Mouse (Mus musculus): ENCODE results near the gene Stbd1. TPM values are rescaled to one million over a fixed set of nuclear protein-coding genes. Genes with fewer than 3 reads are reported as not detected.
A peak's percentile ranks its signal among the peaks of the same experiment; 100 is the strongest.

Stbd1 gene
- polyA plus RNA-seq (2015; fragmentation: Nextera tagmentation; extraction: Ambion mirVana): 30.7 and 33.5 TPM in 2 replicates

GRCm38 (mm10) chr5:92602691-92603690 is at the start of gene Stbd1:
Stbd1 (plus strand) TSS chr5:92603041.
- Histone ChIP-seq H3K4me1 (peaks cover 28% of the 10 kb centered on the region), H3K4me2 (peak within 1 kb of the TSS; percentile 96), H3K27ac (peak within 1 kb of the TSS; percentile 77), H3K27me3 (peaks cover 8% of the 10 kb centered on the region; the same call in 1 of the 2 replicates), H3K9me3 (replicated peaks) (no peaks in the 10 kb centered on the region), H3K4me3 (replicated peaks) (peak within 1 kb of the TSS; percentile 76), H3K9ac (peak within 1 kb of the TSS; percentile 70), H3K36me3 (no peaks in the 10 kb centered on the region)
- ATAC-seq (replicated peaks; ENCODE audit: low FRiP score): peak; percentile 98
- under 1% methylated on average over 68 of the region's 69 CpGs for WGBS

GRCm38 (mm10) chr5:92553939-92554338 is 48.9 kb upstream of the Stbd1 start:
- Histone ChIP-seq H3K36me3 (no peaks in the 10 kb centered on the region), H3K9me3 (replicated peaks) (no peaks in the 10 kb centered on the region), H3K9ac (no peak overlapping the region), H3K27me3 (no peaks in the 10 kb centered on the region), H3K4me1 (peaks cover 5% of the 10 kb centered on the region; the same call in 1 of the 2 replicates), H3K27ac (no peak overlapping the region), H3K4me3 (replicated peaks) (no peak overlapping the region), H3K4me2 (no peak overlapping the region)
- no peak for ATAC-seq (replicated peaks; ENCODE audit: low FRiP score)
- WGBS: 75% methylated on average over 3 of the region's 3 CpGs

- no peak overlapping the region for H3K4me2 ChIP-seq
- WGBS: 77% methylated on average over 4 of the region's 4 CpGs
Observed at GRCm38 (mm10) chr5:92554443-92554842, 48.4 kb upstream of the Stbd1 start.

GRCm38 (mm10) chr5:92554891-92555511 is 47.8 kb upstream of the Stbd1 start, which contains the start of gene Fam47e:
Fam47e (plus strand) TSS chr5:92555069.
- WGBS: 72% methylated on average over 16 of the region's 16 CpGs
- Histone ChIP-seq H3K4me2 (no peak within 1 kb of the TSS), H3K36me3 (no peaks in the 10 kb centered on the region), H3K9ac (no peak within 1 kb of the TSS), H3K4me3 (replicated peaks) (no peak within 1 kb of the TSS), H3K27me3 (no peaks in the 10 kb centered on the region), H3K4me1 (peaks cover 5% of the 10 kb centered on the region; the same call in 1 of the 2 replicates), H3K9me3 (replicated peaks) (no peaks in the 10 kb centered on the region), H3K27ac (no peak within 1 kb of the TSS)
- peak; percentile 64; the same call in 1 of the 2 replicates for ATAC-seq (replicated peaks; ENCODE audit: low FRiP score)

More at GRCm38 (mm10) chr5:92554443-92554842, 48.4 kb upstream of the Stbd1 start:
- H3K36me3 ChIP-seq: no peaks in the 10 kb centered on the region
- H3K27ac ChIP-seq: no peak overlapping the region
- no peak overlapping the region for H3K9ac ChIP-seq
- no peak overlapping the region for H3K4me3 ChIP-seq (replicated peaks)
- H3K4me1 ChIP-seq: peaks cover 5% of the 10 kb centered on the region; the same call in 1 of the 2 replicates
- no peaks in the 10 kb centered on the region for H3K27me3 ChIP-seq
- ATAC-seq (replicated peaks; ENCODE audit: low FRiP score): no peak
- no peaks in the 10 kb centered on the region for H3K9me3 ChIP-seq (replicated peaks)

- H3K27me3 ChIP-seq: no peaks in the 10 kb centered on the region
- no peak overlapping the region for H3K27ac ChIP-seq
- H3K36me3 ChIP-seq: no peaks in the 10 kb centered on the region
- WGBS: 100% methylated on average over 1 of the region's 1 CpGs
- H3K4me1 ChIP-seq: peaks cover 5% of the 10 kb centered on the region; the same call in 1 of the 2 replicates
- no peak for ATAC-seq (replicated peaks; ENCODE audit: low FRiP score)
- H3K4me2 ChIP-seq: no peak overlapping the region
- H3K9ac ChIP-seq: no peak overlapping the region
- H3K9me3 ChIP-seq (replicated peaks): no peaks in the 10 kb centered on the region
- no peak overlapping the region for H3K4me3 ChIP-seq (replicated peaks)
Observed at GRCm38 (mm10) chr5:92555905-92556304, 46.9 kb upstream of the Stbd1 start.

- Histone ChIP-seq H3K4me2 (no peak overlapping the region), H3K9ac (no peak overlapping the region), H3K27ac (no peak overlapping the region), H3K36me3 (no peaks in the 10 kb centered on the region), H3K4me1 (peaks cover 5% of the 10 kb centered on the region; the same call in 1 of the 2 replicates), H3K4me3 (replicated peaks) (no peak overlapping the region), H3K27me3 (no peaks in the 10 kb centered on the region), H3K9me3 (replicated peaks) (no peaks in the 10 kb centered on the region)
- no peak for ATAC-seq (replicated peaks; ENCODE audit: low FRiP score)
- 85% methylated on average over 1 of the region's 1 CpGs for WGBS
Observed at GRCm38 (mm10) chr5:92557508-92557907, 45.3 kb upstream of the Stbd1 start.

GRCm38 (mm10) chr5:92560201-92560600 is 42.6 kb upstream of the Stbd1 start:
- Histone ChIP-seq H3K4me2 (no peak overlapping the region), H3K36me3 (no peaks in the 10 kb centered on the region), H3K27ac (no peak overlapping the region), H3K4me3 (replicated peaks) (no peak overlapping the region), H3K9me3 (replicated peaks) (no peaks in the 10 kb centered on the region), H3K4me1 (no peaks in the 10 kb centered on the region), H3K27me3 (no peaks in the 10 kb centered on the region), H3K9ac (no peak overlapping the region)
- WGBS: 76% methylated on average over 2 of the region's 2 CpGs
- no peak for ATAC-seq (replicated peaks; ENCODE audit: low FRiP score)

- Histone ChIP-seq H3K4me2 (no peak overlapping the region), H3K9me3 (replicated peaks) (no peaks in the 10 kb centered on the region), H3K36me3 (no peaks in the 10 kb centered on the region), H3K27me3 (no peaks in the 10 kb centered on the region), H3K4me3 (replicated peaks) (no peak overlapping the region), H3K4me1 (no peaks in the 10 kb centered on the region), H3K9ac (no peak overlapping the region), H3K27ac (no peak overlapping the region)
- WGBS: 64% methylated on average over 13 of the region's 13 CpGs
- no peak for ATAC-seq (replicated peaks; ENCODE audit: low FRiP score)
Observed at GRCm38 (mm10) chr5:92562002-92562401, 40.8 kb upstream of the Stbd1 start.

GRCm38 (mm10) chr5:92571232-92571631 is 31.6 kb upstream of the Stbd1 start:
- no peak overlapping the region for H3K4me3 ChIP-seq (replicated peaks)
- no peak overlapping the region for H3K27ac ChIP-seq
- whole genome bisulfite sequencing: 75% methylated on average over 4 of the region's 4 CpGs

GRCm38 (mm10) chr5:92579559-92579958 is 23.3 kb upstream of the Stbd1 start:
- no peak overlapping the region for H3K27ac ChIP-seq
- no peaks in the 10 kb centered on the region for H3K9me3 ChIP-seq (replicated peaks)
- H3K4me2 ChIP-seq: no peak overlapping the region
- H3K4me3 ChIP-seq (replicated peaks): no peak overlapping the region
- no peak overlapping the region for H3K9ac ChIP-seq
- no peaks in the 10 kb centered on the region for H3K27me3 ChIP-seq
- no peaks in the 10 kb centered on the region for H3K4me1 ChIP-seq
- 84% methylated on average over 14 of the region's 14 CpGs for WGBS
- no peak for ATAC-seq (replicated peaks; ENCODE audit: low FRiP score)
- no peaks in the 10 kb centered on the region for H3K36me3 ChIP-seq

More at GRCm38 (mm10) chr5:92571232-92571631, 31.6 kb upstream of the Stbd1 start:
- no peaks in the 10 kb centered on the region for H3K9me3 ChIP-seq (replicated peaks)
- no peaks in the 10 kb centered on the region for H3K27me3 ChIP-seq
- H3K36me3 ChIP-seq: no peaks in the 10 kb centered on the region
- ATAC-seq (replicated peaks; ENCODE audit: low FRiP score): no peak
- H3K4me1 ChIP-seq: no peaks in the 10 kb centered on the region
- no peak overlapping the region for H3K9ac ChIP-seq
- H3K4me2 ChIP-seq: no peak overlapping the region

GRCm38 (mm10) chr5:92585932-92586331 is 16.9 kb upstream of the Stbd1 start:
- Histone ChIP-seq H3K4me3 (replicated peaks) (no peak overlapping the region), H3K27me3 (no peaks in the 10 kb centered on the region), H3K36me3 (no peaks in the 10 kb centered on the region), H3K4me1 (no peaks in the 10 kb centered on the region), H3K27ac (no peak overlapping the region), H3K4me2 (no peak overlapping the region), H3K9ac (no peak overlapping the region), H3K9me3 (replicated peaks) (no peaks in the 10 kb centered on the region)
- ATAC-seq (replicated peaks; ENCODE audit: low FRiP score): no peak
- 42% methylated on average over 10 of the region's 10 CpGs for WGBS

GRCm38 (mm10) chr5:92595026-92595425 is 7.8 kb upstream of the Stbd1 start:
- WGBS: 64% methylated on average over 5 of the region's 5 CpGs
- H3K27ac ChIP-seq: no peak overlapping the region
- H3K4me1 ChIP-seq: no peaks in the 10 kb centered on the region
- no peaks in the 10 kb centered on the region for H3K9me3 ChIP-seq (replicated peaks)
- no peaks in the 10 kb centered on the region for H3K27me3 ChIP-seq
- H3K4me3 ChIP-seq (replicated peaks): no peak overlapping the region
- no peak overlapping the region for H3K9ac ChIP-seq
- ATAC-seq (replicated peaks; ENCODE audit: low FRiP score): no peak
- no peak overlapping the region for H3K4me2 ChIP-seq
- H3K36me3 ChIP-seq: no peaks in the 10 kb centered on the region

Data from kidney, embryonic 15.5 days (tissue).